Mouse (Mus musculus): ENCODE measurements around the gene Gm5926. TPM values are rescaled to one million over a fixed set of nuclear protein-coding genes. Genes with fewer than 3 reads are reported as not detected.
"Not testable (repeated sequence)": the region's sequence is repeated elsewhere in the genome, so short reads cannot be mapped to it uniquely, and the experiment has no call there.

The Gm5926 gene
- not detected for total RNA-seq (2021)

DNA sequence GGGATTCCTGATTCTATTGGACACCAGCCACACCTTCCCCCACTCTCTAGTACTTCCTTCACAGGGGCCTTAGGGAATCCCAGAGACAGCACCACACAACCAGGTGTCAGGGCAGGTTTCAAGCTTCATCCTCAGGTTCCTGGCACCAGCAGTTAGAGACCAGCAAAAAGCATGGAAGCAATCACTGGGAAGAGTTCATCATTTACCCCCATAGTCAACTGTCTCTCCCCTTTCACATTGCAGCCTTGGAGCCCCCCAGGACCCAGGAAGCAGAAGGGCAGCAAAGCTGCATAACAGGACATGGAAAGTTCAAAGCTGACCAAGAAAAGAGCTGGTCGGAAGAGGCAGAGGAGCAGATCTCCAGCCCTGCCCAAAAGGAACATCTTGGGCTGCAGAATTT is at the start of gene Gm5926:
Gm5926 (plus strand) TSS at position 301 of the 400 bp plus-strand sequence.
- DNase-seq; intact Hi-C loops (cut with DNase I): not testable (repeated sequence)

DNA sequence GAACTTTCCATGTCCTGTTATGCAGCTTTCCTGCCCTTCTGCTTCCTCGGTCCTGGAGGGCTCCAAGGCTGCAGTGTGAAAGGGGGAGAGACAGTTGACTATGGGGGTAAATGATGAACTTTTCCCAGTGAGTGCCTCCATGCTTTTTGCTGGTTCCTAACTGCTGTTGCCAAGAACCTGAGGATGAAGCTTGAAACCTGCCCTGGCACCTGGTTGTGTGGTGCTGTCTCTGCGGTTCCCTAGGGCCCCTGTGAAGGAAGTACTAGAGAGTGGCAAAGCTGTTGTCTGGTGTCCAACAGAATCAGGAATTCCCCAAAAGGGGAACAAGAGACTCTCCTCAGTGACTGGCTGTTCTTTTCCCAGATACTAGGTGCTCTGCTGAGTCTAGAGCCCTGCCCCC is 49.5 kb upstream of the Gm5926 start:
- intact Hi-C loops (cut with DNase I); DNase-seq: not testable (repeated sequence)

DNA sequence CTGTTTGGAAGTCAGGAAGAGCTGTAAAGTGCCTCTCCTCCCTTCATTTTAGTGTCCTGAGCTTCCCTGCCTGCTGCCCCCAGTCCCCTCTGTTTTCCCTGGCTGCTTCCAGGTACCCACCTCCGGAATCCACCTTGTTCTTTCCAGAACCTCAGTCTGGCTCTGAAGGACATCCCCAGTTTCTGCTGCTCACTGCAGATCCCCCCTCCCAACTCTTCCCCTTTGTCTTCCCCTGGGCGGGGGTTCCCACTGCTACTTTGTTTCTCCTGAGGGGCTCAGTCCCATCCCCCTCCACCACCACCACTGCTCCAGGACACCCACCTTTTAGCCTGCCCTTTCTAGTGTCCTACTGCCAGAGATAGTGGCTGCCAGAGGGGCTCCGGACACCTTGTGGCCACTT is 49.1 kb upstream of the Gm5926 start:
- intact Hi-C loops (cut with DNase I); DNase-seq: not testable (repeated sequence)

Other genes starting within 250 kb of the Gm5926 start
- not detected for gene Btbd35f1, start 90.7 kb upstream of the Gm5926 start, total RNA-seq (2021)
- gene Btbd35f21, start 75.4 kb downstream of the Gm5926 start, total RNA-seq (2021) = not detected
- not detected for gene Btbd35f30, start 243.9 kb downstream of the Gm5926 start, total RNA-seq (2021)